Mouse (Mus musculus) MEL (cell line): ENCODE measurements around the gene Olfr465-ps1.

Experiments
- CHD2 ChIP-seq: IDR thresholded peaks from 2 replicates; pipeline ENCODE4 v1.6.1; 2011; ENCODE audit warnings: low read length, improper control_type of control experiment
- JUND ChIP-seq: IDR thresholded peaks from 2 replicates; pipeline ENCODE4 v1.6.1; 2011; ENCODE audit warnings: low read depth, mild to moderate bottlenecking, improper control_type of control experiment, low read length
- MYC ChIP-seq: IDR thresholded peaks from 2 replicates; pipeline ENCODE4 v1.6.1; 2011; ENCODE audit warnings: low read depth, mild to moderate bottlenecking, low read length, improper control_type of control experiment, moderate library complexity
- POLR2A ChIP-seq, 2 experiments: IDR thresholded peaks; 2 replicates each; pipeline ENCODE4 v1.6.1; 2011 to 2012; ENCODE audit warnings: low read length in 2 of 2, mild to moderate bottlenecking in 2 of 2, control low read depth in 1 of 2, improper control_type of control experiment in 1 of 2, low read depth in 1 of 2, moderate library complexity in 1 of 2; ENCODE audit not compliant: control insufficient read depth in 1 of 2, insufficient read depth in 1 of 2, poor library complexity in 1 of 2

DNA sequence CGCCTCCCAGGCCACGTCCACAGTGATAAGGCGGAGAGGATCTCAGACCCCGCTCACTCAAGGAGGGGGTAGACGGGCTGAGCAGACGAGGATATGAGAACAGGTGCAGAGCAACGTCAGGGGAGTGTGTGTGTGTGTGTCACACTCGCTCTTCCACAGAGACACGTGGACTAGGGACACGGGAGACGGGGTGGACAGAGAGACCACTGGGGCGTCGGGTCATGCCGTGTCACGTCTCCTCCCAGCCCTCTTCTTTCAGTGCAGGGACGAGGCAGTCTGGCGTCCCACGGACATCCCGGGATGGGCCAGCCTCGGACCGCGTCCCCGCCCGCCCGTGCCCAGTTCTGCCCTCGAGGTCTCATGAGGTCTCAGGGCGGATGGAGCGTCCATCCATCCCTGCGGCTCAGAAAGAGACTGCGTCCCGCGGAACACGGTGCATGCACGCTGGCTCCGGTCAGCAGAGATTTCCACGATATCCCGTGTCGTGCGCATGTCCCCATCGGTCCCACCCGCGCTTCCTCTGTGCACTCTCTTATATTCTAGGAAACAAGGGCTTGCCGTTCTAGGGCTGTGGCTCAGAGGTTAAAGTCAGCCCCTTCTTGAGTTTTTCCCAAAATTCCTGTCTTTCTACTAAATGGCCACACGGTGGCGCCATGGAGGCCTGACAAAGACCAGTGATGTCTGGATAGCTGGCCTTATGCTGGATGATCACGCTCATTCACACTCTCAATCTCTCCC, 38.0 kb downstream of the Olfr465-ps1 start:
- TF ChIP-seq CHD2 = no peak
- TF ChIP-seq MYC = no peak
- no peak for TF ChIP-seq JUND
- no peak for TF ChIP-seq POLR2A (IDR thresholded peaks at IDR 0.05; ENCODE audit: control insufficient read depth in 1 of 2, insufficient read depth in 1 of 2, low read depth in 1 of 2, low read length in 2 of 2, poor library complexity in 1 of 2)
